Mouse (Mus musculus): ENCODE data around the gene Aspg.

- TF ChIP-seq GATA1 (IDR thresholded peaks at IDR 0.05; ENCODE audit: borderline replicate concordance, low read length), result no peak
- no peak for TF ChIP-seq FLI1 (IDR thresholded peaks at IDR 0.05; ENCODE audit: low read length)
These were observed 19.4 kb downstream of the Aspg start for GRCm38 (mm10) chr12:112125903-112126302.

All from megakaryocyte, embryonic 14.5 days (primary cell).